Comparison of ENCODE assay signal across 17 mouse cellular contexts in the genomic region with DNA sequence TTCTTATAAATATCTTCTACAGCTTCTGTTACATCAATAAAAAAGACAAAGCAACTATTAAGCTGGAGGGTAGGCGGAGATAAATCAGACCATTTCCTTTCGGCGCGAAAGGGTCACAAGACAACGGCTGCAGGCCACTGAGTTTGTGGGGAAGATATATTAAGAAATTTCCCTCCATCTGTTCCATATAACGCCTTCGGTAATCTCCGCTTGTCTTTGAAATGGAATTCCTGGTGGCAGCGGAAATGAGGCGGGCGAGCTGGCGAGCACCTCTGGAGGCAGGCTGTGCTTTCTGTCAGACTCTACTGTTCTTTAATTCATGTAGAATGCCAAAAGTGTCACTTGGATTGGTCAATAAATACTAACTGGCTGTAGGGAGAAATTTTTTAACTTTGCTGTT.
DNase-seq lines count a peak whose midpoint lies in the region; ATAC-seq and TF ChIP-seq lines count a peak whose summit lies in the region.
"Had no signal": no experiment of that assay in that cellular context is flagged by ENCODE, and none has a peak within 500 bp of the region (broad histone marks: within the 10 kb centered on the region; RNA-seq: fewer than 3 reads in every experiment).

No protein-coding gene starts in this region.

- TF ChIP-seq CTCF in heart, adult 2 months (IDR thresholded peaks at IDR 0.05): no peak
- TF ChIP-seq CTCF in lung, embryonic 14.5 days (IDR thresholded peaks at IDR 0.05; ENCODE audit: low read depth): no peak

- ATAC-seq in heart, embryonic 13.5 days (ENCODE audit: extremely low read depth, insufficient number of reproducible peaks, low FRiP score, low TSS enrichment): no peak
- no peak for ATAC-seq in lung, embryonic 14.5 days (ENCODE audit: insufficient read depth)
- no peak for ATAC-seq in hindbrain, embryonic 16.5 days
- ATAC-seq: activated CD4-positive, CD25-positive, alpha-beta regulatory T cell, adult 4 months; intestine, postnatal 0 days; Patski had no signal

- peak overlapping the region; percentile 30 for H3K4me2 ChIP-seq in heart, embryonic 13.5 days
- H3K4me2 ChIP-seq in lung, embryonic 14.5 days: peak overlapping the region; percentile 13; the same call in 1 of the 2 replicates
- no peak overlapping the region for H3K4me2 ChIP-seq in hindbrain, embryonic 16.5 days (ENCODE audit: low read length)
- H3K4me2 ChIP-seq: hindbrain, embryonic 15.5 days; liver, embryonic 11.5 days; midbrain, embryonic 11.5 days had no signal

- DNase-seq in heart, adult 2 months: no peak
- DNase-seq in lung, embryonic 14.5 days: peak; percentile 50
- DNase-seq in lung, postnatal 25 days (ENCODE audit: low spot score): no peak
- peak; percentile 52 to 62 for DNase-seq in kidney, postnatal 4 days
- DNase-seq in lung, postnatal 10 days: peak; percentile 16
- DNase-seq: gastrocnemius, postnatal 14 days; right cerebral cortex, postnatal 25 days; thymus, postnatal 25 days had no signal

- no peaks in the 10 kb centered on the region for H3K27me3 ChIP-seq in heart, embryonic 13.5 days (replicated peaks)
- H3K27me3 ChIP-seq in heart, adult 2 months (ENCODE audit: control insufficient read depth, insufficient read depth, low read length): no peaks in the 10 kb centered on the region
- no peaks in the 10 kb centered on the region for H3K27me3 ChIP-seq in lung, embryonic 14.5 days (ENCODE audit: insufficient read depth, low read length)
- H3K27me3 ChIP-seq in hindbrain, embryonic 16.5 days (replicated peaks; ENCODE audit: control insufficient read depth, insufficient read depth, low read length): no peaks in the 10 kb centered on the region
- H3K27me3 ChIP-seq: hindbrain, embryonic 15.5 days; Patski had no signal

- intact Hi-C loops in heart, adult 2 months (cut with DNase I): no loop called here

- peaks cover 20% of the 10 kb centered on the region for H3K36me3 ChIP-seq in heart, embryonic 13.5 days
- H3K36me3 ChIP-seq in heart, adult 2 months (ENCODE audit: control insufficient read depth, insufficient read depth, low read length): no peaks in the 10 kb centered on the region
- no peaks in the 10 kb centered on the region for H3K36me3 ChIP-seq in lung, embryonic 14.5 days (ENCODE audit: insufficient read depth)
- no peaks in the 10 kb centered on the region for H3K36me3 ChIP-seq in hindbrain, embryonic 16.5 days (ENCODE audit: control insufficient read depth, insufficient read depth, low read length)
- H3K36me3 ChIP-seq: hindbrain, embryonic 15.5 days had no signal

- H3K27ac ChIP-seq in heart, embryonic 13.5 days (replicated peaks): no peak overlapping the region
- H3K27ac ChIP-seq in heart, adult 2 months: no peak overlapping the region
- no peak overlapping the region for H3K27ac ChIP-seq in lung, embryonic 14.5 days (ENCODE audit: low read depth)
- no peak overlapping the region for H3K27ac ChIP-seq in hindbrain, embryonic 16.5 days (ENCODE audit: low read depth, low read length)
- H3K27ac ChIP-seq: hindbrain, embryonic 15.5 days; stomach, postnatal 0 days had no signal

- peaks cover 1% of the 10 kb centered on the region; the same call in 1 of the 2 replicates for H3K79me2 ChIP-seq in heart, adult 2 months (replicated peaks; ENCODE audit: control insufficient read depth, insufficient read depth, low read length)

- no peak overlapping the region for H3K4me3 ChIP-seq in heart, embryonic 13.5 days
- no peak overlapping the region for H3K4me3 ChIP-seq in heart, adult 2 months
- no peak overlapping the region for H3K4me3 ChIP-seq in lung, embryonic 14.5 days (ENCODE audit: low read depth, low read length)
- H3K4me3 ChIP-seq in hindbrain, embryonic 16.5 days (ENCODE audit: low read length): no peak overlapping the region
- H3K4me3 ChIP-seq: hindbrain, embryonic 15.5 days had no signal

- WGBS in heart, embryonic 13.5 days: 62% methylated on average over 12 of the region's 12 CpGs
- WGBS in heart, adult 2 months: 58% methylated on average over 12 of the region's 12 CpGs
- 50% methylated on average over 12 of the region's 12 CpGs for WGBS in lung, embryonic 14.5 days
- 75% methylated on average over 12 of the region's 12 CpGs for WGBS in hindbrain, embryonic 16.5 days

- TF ChIP-seq POLR2A in heart, adult 2 months (IDR thresholded peaks at IDR 0.05; ENCODE audit: insufficient read depth, low read depth, low read length): no peak

- peaks cover 22% of the 10 kb centered on the region for H3K4me1 ChIP-seq in heart, embryonic 13.5 days
- no peaks in the 10 kb centered on the region for H3K4me1 ChIP-seq in heart, adult 2 months (ENCODE audit: control insufficient read depth, insufficient read depth, low read length)
- 0 out of 2 replicates have a peak, but pooled peaks cover 3% of the 10 kb centered on the region for H3K4me1 ChIP-seq in lung, embryonic 14.5 days (ENCODE audit: insufficient read depth)
- H3K4me1 ChIP-seq in hindbrain, embryonic 16.5 days (ENCODE audit: control insufficient read depth, insufficient read depth, low read depth, low read length): no peaks in the 10 kb centered on the region

- H3K9me3 ChIP-seq in heart, embryonic 13.5 days: 0 out of 2 replicates have a peak, but pooled peaks cover 7% of the 10 kb centered on the region
- H3K9me3 ChIP-seq in lung, embryonic 14.5 days (ENCODE audit: low read depth, low read length): no peaks in the 10 kb centered on the region
- no peaks in the 10 kb centered on the region for H3K9me3 ChIP-seq in hindbrain, embryonic 16.5 days (ENCODE audit: control insufficient read depth, low read length)
- H3K9me3 ChIP-seq: hindbrain, embryonic 15.5 days had no signal

- H3K9ac ChIP-seq in heart, embryonic 13.5 days: no peak overlapping the region
- H3K9ac ChIP-seq in heart, adult 2 months (ENCODE audit: low read depth, low read length): no peak overlapping the region
- H3K9ac ChIP-seq in lung, embryonic 14.5 days: no peak overlapping the region
- H3K9ac ChIP-seq in hindbrain, embryonic 16.5 days (ENCODE audit: low read depth, low read length): no peak overlapping the region
- H3K9ac ChIP-seq: hindbrain, embryonic 15.5 days had no signal

- TF ChIP-seq EP300 in heart, adult 2 months (IDR thresholded peaks at IDR 0.05; ENCODE audit: insufficient read depth, low read depth, low read length): no peak

Comparison
In these comparisons a context has a peak if more than half of its experiments do, and no peak if none do; other contexts are left out.
1. DNase-seq: peak in lung, embryonic 14.5 days (single experiment), kidney, postnatal 4 days (2 of 2) and lung, postnatal 10 days (single experiment); none in heart, adult 2 months (0 of 2) and lung, postnatal 25 days (single experiment).